Mouse (Mus musculus) liver, adult 2 months (tissue): ENCODE data around the gene Cela1. TPM values are rescaled to one million over a fixed set of nuclear protein-coding genes. Genes with fewer than 3 reads are reported as not detected.

ENCODE experiments used
- DNase-seq: peaks from one replicate; pipeline ENCODE4 v3.0.0-alpha.2; 2011; ENCODE audit warnings: low read depth, low spot score; ENCODE audit errors: extremely low read depth
- H3K27ac ChIP-seq: fragments of 200-500 bp; replicated peaks from 2 replicates; pipeline ENCODE4 v1.5.1; 2012; ENCODE audit warnings: low read depth, mild to moderate bottlenecking, control low read depth, inconsistent platforms, low read length; ENCODE audit not compliant: insufficient read depth
- H3K27me3 ChIP-seq: fragments of 200-500 bp; 2 replicates; pipeline ENCODE4 v1.6.1; 2012; ENCODE audit warnings: mild to moderate bottlenecking, moderate library complexity, low read length, inconsistent platforms; ENCODE audit not compliant: control insufficient read depth, insufficient read depth
- H3K36me3 ChIP-seq: fragments of 200-500 bp; 2 replicates; pipeline ENCODE4 v1.6.1; 2012; ENCODE audit warnings: low read length, inconsistent platforms; ENCODE audit not compliant: control insufficient read depth, insufficient read depth
- H3K4me1 ChIP-seq: fragments of 200-500 bp; 2 replicates; pipeline ENCODE4 v1.6.1; 2011; ENCODE audit warnings: low read length; ENCODE audit not compliant: control insufficient read depth, insufficient read depth
- H3K4me3 ChIP-seq: fragments of 200-500 bp; 2 replicates; pipeline ENCODE4 v1.5.1; 2011; ENCODE audit warnings: low read depth, mild to moderate bottlenecking, control low read depth, low read length, moderate library complexity; ENCODE audit not compliant: insufficient read depth
- H3K79me2 ChIP-seq: fragments of 200-500 bp; 2 replicates; pipeline ENCODE4 v1.6.1; 2012; ENCODE audit warnings: inconsistent platforms, mild to moderate bottlenecking, low read length, moderate library complexity; ENCODE audit not compliant: control insufficient read depth, insufficient read depth
- H3K9ac ChIP-seq: fragments of 200-500 bp; 2 replicates; pipeline ENCODE4 v1.6.1; 2012; ENCODE audit warnings: low read depth, mild to moderate bottlenecking, control low read depth, inconsistent platforms, low read length
- CTCF ChIP-seq: fragments of 200-500 bp; IDR thresholded peaks from 2 replicates; pipeline ENCODE4 v1.5.1; 2011; ENCODE audit warnings: low read depth, low read length, control low read depth
- POLR2A ChIP-seq: fragments of 200-500 bp; IDR thresholded peaks from 2 replicates; pipeline ENCODE4 v1.6.1; 2011; ENCODE audit warnings: low read length, control low read depth; ENCODE audit not compliant: insufficient read depth; ENCODE audit errors: extremely low read depth
- WGBS: fragments of 180-500 bp; shearing (Covaris S2); methylation state at CpG from one replicate; pipeline ENCODE4 v1.1.7; 2018; 5-methylcytosine and 5-hydroxymethylcytosine counted together
- polyA plus RNA-seq: library from polyadenylated mRNA; depleted of rRNA; stranded (reverse); fragments of >200 nt; gene quantifications from 2 replicates; pipeline ENCODE4 v1.2.3, GENCODE M21; 2012
- total RNA-seq: library from RNA; depleted of rRNA; stranded (reverse); fragments of >200 nt; gene quantifications from 2 replicates; pipeline ENCODE4 v1.2.3, GENCODE M21; 2014

Gene Cela1
- total and polyA plus RNA-seq, 2 experiments: 58.3 to 199 TPM

GRCm38 (mm10) chr15:100639972-100640750 is 47.6 kb downstream of the Cela1 start:
- peaks cover 4% of the 10 kb centered on the region; the same call in 1 of the 2 replicates for H3K79me2 ChIP-seq
- no peak overlapping the region for H3K27ac ChIP-seq
- no peak overlapping the region for H3K9ac ChIP-seq
- H3K4me1 ChIP-seq: peaks cover 5% of the 10 kb centered on the region; the same call in 1 of the 2 replicates
- no peaks in the 10 kb centered on the region for H3K36me3 ChIP-seq
- WGBS: 91% methylated on average over 16 of the region's 16 CpGs
- no peak overlapping the region for H3K4me3 ChIP-seq
- TF ChIP-seq CTCF (no peak), POLR2A (no peak)
- no peak for DNase-seq
- no peaks in the 10 kb centered on the region for H3K27me3 ChIP-seq

GRCm38 (mm10) chr15:100637661-100638060 is 50.1 kb downstream of the Cela1 start:
- Histone ChIP-seq H3K4me3 (no peak overlapping the region), H3K36me3 (no peaks in the 10 kb centered on the region), H3K27me3 (no peaks in the 10 kb centered on the region), H3K79me2 (peaks cover 7% of the 10 kb centered on the region; the same call in 1 of the 2 replicates), H3K4me1 (peaks cover 17% of the 10 kb centered on the region), H3K27ac (no peak overlapping the region), H3K9ac (no peak overlapping the region)
- WGBS: 11% methylated on average over 6 of the region's 6 CpGs
- TF ChIP-seq CTCF (peak; percentile 76), POLR2A (no peak)
- peak; percentile 52 for DNase-seq

- H3K4me1 ChIP-seq: peaks cover 24% of the 10 kb centered on the region
- peak within 1 kb of the TSS; percentile 83 for H3K27ac ChIP-seq
- WGBS: under 1% methylated on average over 73 of the region's 77 CpGs
- DNase-seq: peak; percentile 73
- peaks cover 7% of the 10 kb centered on the region; the same call in 1 of the 2 replicates for H3K79me2 ChIP-seq
- no peaks in the 10 kb centered on the region for H3K27me3 ChIP-seq
- TF ChIP-seq CTCF (no peak), POLR2A (no peak)
- peak within 1 kb of the TSS; percentile 82 for H3K4me3 ChIP-seq
- no peaks in the 10 kb centered on the region for H3K36me3 ChIP-seq
- peak within 1 kb of the TSS; percentile 88 for H3K9ac ChIP-seq
These were observed 50.8 kb downstream of the Cela1 start, which contains the start of gene Smagp for GRCm38 (mm10) chr15:100636700-100637501. TSS of gene Smagp (minus strand) at chr15:100636940.

GRCm38 (mm10) chr15:100635851-100636645 is 51.7 kb downstream of the Cela1 start:
- TF ChIP-seq CTCF (no peak), POLR2A (no peak)
- DNase-seq: no peak
- no peaks in the 10 kb centered on the region for H3K36me3 ChIP-seq
- no peaks in the 10 kb centered on the region for H3K27me3 ChIP-seq
- 16% methylated on average over 31 of the region's 38 CpGs for WGBS
- peaks cover 8% of the 10 kb centered on the region; the same call in 1 of the 2 replicates for H3K79me2 ChIP-seq
- peaks cover 32% of the 10 kb centered on the region for H3K4me1 ChIP-seq
- peak overlapping the region; percentile 82 for H3K4me3 ChIP-seq
- H3K27ac ChIP-seq: peak overlapping the region; percentile 83
- H3K9ac ChIP-seq: peak overlapping the region; percentile 88

- no peak overlapping the region for H3K9ac ChIP-seq
- H3K79me2 ChIP-seq: peaks cover 11% of the 10 kb centered on the region; the same call in 1 of the 2 replicates
- no peaks in the 10 kb centered on the region for H3K36me3 ChIP-seq
- H3K27ac ChIP-seq: no peak overlapping the region
- WGBS: 57% methylated on average over 9 of the region's 9 CpGs
- no peak overlapping the region for H3K4me3 ChIP-seq
- no peak for TF ChIP-seq POLR2A
- TF ChIP-seq CTCF: no peak
- peaks cover 35% of the 10 kb centered on the region for H3K4me1 ChIP-seq
- DNase-seq: no peak
- H3K27me3 ChIP-seq: no peaks in the 10 kb centered on the region
These were observed 52.5 kb downstream of the Cela1 start for GRCm38 (mm10) chr15:100635239-100635638.
